Mouse (Mus musculus) lung, postnatal 0 days (tissue): ENCODE results near the gene Mamdc4. TPM values are rescaled to one million over a fixed set of nuclear protein-coding genes. Genes with fewer than 3 reads are reported as not detected.
A peak's percentile ranks its signal among the peaks of the same experiment; 100 is the strongest.

Source experiments
- ATAC-seq: fragments of 200-750 bp; cut with Nextera tagmentation; 2 replicates; pipeline ENCODE4 v1.8.0; 2017; ENCODE audit warnings: moderate library complexity
- DNase-seq: peaks from one replicate; pipeline ENCODE4 v3.0.0-alpha.2; 2016; ENCODE audit warnings: low spot score
- H3K27ac ChIP-seq: fragments of 300-500 bp; sonication (generic); 2 replicates; pipeline ENCODE4 v1.5.1; 2014; ENCODE audit warnings: antibody characterized with exemption, mild to moderate bottlenecking, low read length, mixed read lengths
- H3K27me3 ChIP-seq: fragments of 300-500 bp; sonication (generic); replicated peaks from 2 replicates; pipeline ENCODE4 v1.6.1; 2014; ENCODE audit warnings: low read length, mixed read lengths; ENCODE audit not compliant: insufficient read depth
- H3K36me3 ChIP-seq: fragments of 300-500 bp; sonication (generic); 2 replicates; pipeline ENCODE4 v1.6.1; 2014; ENCODE audit warnings: low read length, mixed read lengths; ENCODE audit not compliant: insufficient read depth
- H3K4me1 ChIP-seq: fragments of 300-500 bp; sonication (generic); 2 replicates; pipeline ENCODE4 v1.6.1; 2014; ENCODE audit warnings: antibody characterized with exemption, low read depth, low read length, mixed read lengths; ENCODE audit not compliant: insufficient read depth
- H3K4me2 ChIP-seq: fragments of 300-500 bp; sonication (generic); replicated peaks from 2 replicates; pipeline ENCODE4 v1.6.1; 2014; ENCODE audit warnings: low read depth, mild to moderate bottlenecking, low read length, moderate library complexity, mixed read lengths
- H3K4me3 ChIP-seq: fragments of 300-500 bp; sonication (generic); 2 replicates; pipeline ENCODE4 v1.5.1; 2014; ENCODE audit warnings: low read depth, low read length
- H3K9ac ChIP-seq: fragments of 300-500 bp; sonication (generic); replicated peaks from 2 replicates; pipeline ENCODE4 v1.6.1; 2014; ENCODE audit warnings: low read depth, mild to moderate bottlenecking
- H3K9me3 ChIP-seq: fragments of 300-500 bp; sonication (generic); 2 replicates; pipeline ENCODE4 v1.6.1; 2016; ENCODE audit warnings: low read length, mixed read lengths
- CTCF ChIP-seq: IDR thresholded peaks from 2 replicates; pipeline ENCODE4 v1.5.1; 2016; ENCODE audit warnings: antibody characterized with exemption, mild to moderate bottlenecking
- EP300 ChIP-seq: IDR thresholded peaks from 2 replicates; pipeline ENCODE4 v1.6.1; 2016; ENCODE audit warnings: antibody characterized with exemption, mild to moderate bottlenecking, control low read depth
- WGBS: fragments of 180-500 bp; shearing (Covaris S2); extraction: QIAGEN DNeasy Blood & Tissue Kit; methylation state at CpG from one replicate; pipeline ENCODE4 v1.1.7; 2014; 5-methylcytosine and 5-hydroxymethylcytosine counted together
- polyA plus RNA-seq: library from polyadenylated mRNA; unstranded; fragments of >200 nt; fragmentation: Nextera tagmentation; extraction: Ambion mirVana; gene quantifications from 2 replicates; pipeline ENCODE4 v1.2.1, GENCODE M21; 2015

Mamdc4 gene
- polyA plus RNA-seq, 1 experiment from 2014 or later, result 0.31 TPM

DNA sequence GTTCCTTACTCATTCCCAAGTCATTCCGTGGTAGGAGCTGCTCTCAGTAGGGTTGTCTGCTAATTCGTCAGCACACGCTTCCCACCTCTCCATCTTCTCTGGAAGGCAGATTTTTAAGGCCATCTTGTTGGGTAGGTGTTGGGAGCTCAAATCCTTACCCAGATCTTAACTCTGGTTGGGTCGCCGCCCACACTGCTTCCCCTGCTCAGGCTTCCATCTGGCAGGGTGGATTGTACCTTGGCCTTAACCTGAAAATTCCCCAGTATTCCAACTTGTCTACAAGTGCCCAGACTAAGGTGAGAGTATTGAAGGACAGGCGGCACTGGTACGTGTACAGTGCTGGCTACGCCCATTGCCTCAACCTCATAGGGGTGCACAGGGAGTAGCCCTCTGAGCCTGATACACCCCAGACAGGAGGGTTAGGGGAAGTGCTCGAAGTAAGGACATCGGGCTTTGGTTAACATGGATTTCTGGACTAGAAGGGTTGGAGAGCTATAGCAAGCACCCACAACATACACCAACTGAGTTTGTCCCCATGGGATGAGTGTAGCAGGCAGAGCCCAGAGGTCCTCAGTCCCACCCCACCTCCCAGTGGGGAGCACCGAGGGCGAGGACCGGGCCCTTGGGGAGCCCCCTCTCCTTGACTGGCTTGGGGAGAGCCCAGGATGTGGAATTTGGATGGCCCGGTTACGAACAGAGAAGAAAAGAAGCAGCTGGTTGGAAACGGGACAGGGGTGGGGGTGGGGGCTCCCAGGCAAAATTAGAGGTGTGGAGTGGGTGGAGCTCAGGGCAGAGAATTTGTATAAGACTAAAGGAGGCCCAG, 1.6 kb upstream of the Mamdc4 start:
- Histone ChIP-seq H3K27ac (no peak overlapping the region), H3K4me1 (peaks cover 26% of the 10 kb centered on the region), H3K36me3 (no peaks in the 10 kb centered on the region), H3K4me3 (no peak overlapping the region), H3K9ac (no peak overlapping the region), H3K4me2 (no peak overlapping the region), H3K9me3 (no peaks in the 10 kb centered on the region), H3K27me3 (peaks cover 53% of the 10 kb centered on the region)
- 72% methylated on average over 16 of the region's 16 CpGs for WGBS
- ATAC-seq (no peak), DNase-seq (no peak)
- TF ChIP-seq EP300, result no peak
- no peak for TF ChIP-seq CTCF

GRCm38 (mm10) chr2:25575432-25576027, 885 bp upstream of the Mamdc4 start:
- H3K36me3 ChIP-seq, result no peaks in the 10 kb centered on the region
- TF ChIP-seq EP300 (no peak), CTCF (no peak)
- peak; percentile 72 for DNase-seq
- H3K27me3 ChIP-seq, result peaks cover 46% of the 10 kb centered on the region
- H3K9ac ChIP-seq, result peak overlapping the region; percentile 23; the same call in 1 of the 2 replicates
- H3K4me3 ChIP-seq, result peak overlapping the region; percentile 46
- H3K4me2 ChIP-seq, result peak overlapping the region; percentile 81
- H3K27ac ChIP-seq, result peak overlapping the region; percentile 87; the same call in 1 of the 2 replicates
- ATAC-seq, result peak; percentile 27
- peaks cover 23% of the 10 kb centered on the region for H3K4me1 ChIP-seq
- 7% methylated on average over 21 of the region's 21 CpGs for WGBS
- H3K9me3 ChIP-seq, result no peaks in the 10 kb centered on the region

DNA sequence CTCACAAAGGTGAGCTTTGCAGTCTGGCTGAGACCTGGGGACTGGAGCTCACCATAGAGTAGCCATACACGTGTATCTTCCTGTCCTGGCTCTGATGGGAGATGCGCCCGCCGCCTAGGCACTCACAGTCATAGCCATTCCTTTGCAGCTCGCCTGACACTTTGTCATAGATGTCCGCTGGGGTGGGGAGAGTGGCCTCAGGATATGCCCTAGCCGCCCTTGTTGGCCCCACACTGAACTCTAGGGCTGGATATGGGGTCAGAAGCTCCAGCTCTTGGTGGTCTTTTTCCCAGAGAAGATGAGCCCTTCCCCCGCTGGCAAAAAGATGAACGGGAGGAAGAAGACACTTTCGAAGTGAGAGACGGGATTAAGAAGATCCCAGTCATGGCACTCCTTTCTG, 509 bp downstream of the Mamdc4 start:
- Histone ChIP-seq H3K27me3 (peaks cover 32% of the 10 kb centered on the region), H3K9ac (peak overlapping the region; percentile 46), H3K27ac (peak overlapping the region; percentile 87; the same call in 1 of the 2 replicates), H3K36me3 (no peaks in the 10 kb centered on the region), H3K4me1 (peaks cover 17% of the 10 kb centered on the region), H3K4me2 (peak overlapping the region; percentile 81), H3K4me3 (peak overlapping the region; percentile 46), H3K9me3 (no peaks in the 10 kb centered on the region)
- 17% methylated on average over 11 of the region's 11 CpGs for WGBS
- TF ChIP-seq CTCF, result no peak
- no peak for TF ChIP-seq EP300
- ATAC-seq (no peak), DNase-seq (no peak)

GRCm38 (mm10) chr2:25573068-25573467, 1.6 kb downstream of the Mamdc4 start:
- ATAC-seq, result no peak
- H3K4me2 ChIP-seq, result no peak overlapping the region

GRCm38 (mm10) chr2:25571221-25571620, 3.4 kb downstream of the Mamdc4 start:
- H3K9ac ChIP-seq, result no peak overlapping the region
- DNase-seq (no peak), ATAC-seq (no peak)
- peaks cover 3% of the 10 kb centered on the region; the same call in 1 of the 2 replicates for H3K27me3 ChIP-seq
- no peak overlapping the region for H3K4me3 ChIP-seq
- H3K4me2 ChIP-seq, result no peak overlapping the region
- 85% methylated on average over 4 of the region's 4 CpGs for WGBS
- no peaks in the 10 kb centered on the region for H3K9me3 ChIP-seq
- H3K36me3 ChIP-seq, result no peaks in the 10 kb centered on the region
- TF ChIP-seq EP300, result no peak
- no peak for TF ChIP-seq CTCF
- H3K4me1 ChIP-seq, result peaks cover 3% of the 10 kb centered on the region; the same call in 1 of the 2 replicates
- no peak overlapping the region for H3K27ac ChIP-seq

More at GRCm38 (mm10) chr2:25573068-25573467, 1.6 kb downstream of the Mamdc4 start:
- H3K9me3 ChIP-seq, result no peaks in the 10 kb centered on the region
- no peak overlapping the region for H3K9ac ChIP-seq
- no peaks in the 10 kb centered on the region for H3K36me3 ChIP-seq
- no peak for DNase-seq
- H3K4me3 ChIP-seq, result no peak overlapping the region
- no peak for TF ChIP-seq CTCF
- TF ChIP-seq EP300, result no peak
- H3K27ac ChIP-seq, result no peak overlapping the region
- H3K27me3 ChIP-seq, result peaks cover 22% of the 10 kb centered on the region
- peaks cover 12% of the 10 kb centered on the region for H3K4me1 ChIP-seq
- WGBS, result 94% methylated on average over 2 of the region's 2 CpGs

- 87% methylated on average over 3 of the region's 3 CpGs for WGBS
- no peaks in the 10 kb centered on the region for H3K4me1 ChIP-seq
- no peak overlapping the region for H3K9ac ChIP-seq
- H3K36me3 ChIP-seq, result no peaks in the 10 kb centered on the region
- no peak for TF ChIP-seq EP300
- no peak for TF ChIP-seq CTCF
- H3K4me2 ChIP-seq, result no peak overlapping the region
- no peaks in the 10 kb centered on the region for H3K9me3 ChIP-seq
- H3K27me3 ChIP-seq, result no peaks in the 10 kb centered on the region
- no peak overlapping the region for H3K27ac ChIP-seq
- ATAC-seq (no peak), DNase-seq (no peak)
- H3K4me3 ChIP-seq, result no peak overlapping the region
Observed at GRCm38 (mm10) chr2:25569323-25569722, 5.3 kb downstream of the Mamdc4 start.
